Mouse (Mus musculus): ENCODE results near the gene Smco2.

- TF ChIP-seq POLR2A (IDR thresholded peaks at IDR 0.05; ENCODE audit: borderline replicate concordance, control insufficient read depth, low read depth, low read length) (no peak), CTCF (IDR thresholded peaks at IDR 0.05; ENCODE audit: control insufficient read depth, insufficient read depth, low read length) (no peak)
These were observed 54.8 kb downstream of the Smco2 start for GRCm38 (mm10) chr6:146904707-146905106.

Data from bone marrow, adult 2 months (tissue).